Mouse (Mus musculus) hindbrain, embryonic 10.5 days (tissue): ENCODE results near the gene 0610010F05Rik. TPM values are rescaled to one million over a fixed set of nuclear protein-coding genes. Genes with fewer than 3 reads are reported as not detected.

Experiments
- DNase-seq: peaks from one replicate; pipeline ENCODE4 v3.0.0-alpha.2; 2017; ENCODE audit warnings: low spot score
- H3K27ac ChIP-seq: fragments of 300-500 bp; sonication (generic); 2 replicates; pipeline ENCODE4 v1.5.1; 2016; ENCODE audit warnings: mild to moderate bottlenecking, moderate library complexity
- H3K27me3 ChIP-seq: fragments of 300-500 bp; sonication (generic); 2 replicates; pipeline ENCODE4 v1.6.1; 2016; ENCODE audit warnings: mild to moderate bottlenecking; ENCODE audit not compliant: poor library complexity, insufficient read depth, severe bottlenecking
- H3K36me3 ChIP-seq: fragments of 300-500 bp; sonication (generic); 2 replicates; pipeline ENCODE4 v1.6.1; 2016; ENCODE audit warnings: mild to moderate bottlenecking, moderate library complexity
- H3K4me1 ChIP-seq: fragments of 300-500 bp; sonication (generic); replicated peaks from 2 replicates; pipeline ENCODE4 v1.6.1; 2016; ENCODE audit warnings: mild to moderate bottlenecking
- H3K4me3 ChIP-seq: fragments of 300-500 bp; sonication (generic); 2 replicates; pipeline ENCODE4 v1.5.1; 2016; ENCODE audit warnings: mild to moderate bottlenecking, moderate library complexity
- H3K9me3 ChIP-seq: fragments of 300-500 bp; sonication (generic); 2 replicates; pipeline ENCODE4 v1.6.1; 2016; ENCODE audit warnings: mild to moderate bottlenecking, moderate library complexity
- WGBS: fragments of 180-500 bp; shearing (Covaris S2); methylation state at CpG from one replicate; pipeline ENCODE4 v1.1.7; 2016; 5-methylcytosine and 5-hydroxymethylcytosine counted together
- polyA plus RNA-seq: library from polyadenylated mRNA; unstranded; fragments of >200 nt; fragmentation: Nextera tagmentation; extraction: Ambion mirVana; gene quantifications from 2 replicates; pipeline ENCODE4 v1.2.1, GENCODE M21; 2016

0610010F05Rik gene
- polyA plus RNA-seq, 1 experiment from 2014 or later = 50.7 TPM

DNA sequence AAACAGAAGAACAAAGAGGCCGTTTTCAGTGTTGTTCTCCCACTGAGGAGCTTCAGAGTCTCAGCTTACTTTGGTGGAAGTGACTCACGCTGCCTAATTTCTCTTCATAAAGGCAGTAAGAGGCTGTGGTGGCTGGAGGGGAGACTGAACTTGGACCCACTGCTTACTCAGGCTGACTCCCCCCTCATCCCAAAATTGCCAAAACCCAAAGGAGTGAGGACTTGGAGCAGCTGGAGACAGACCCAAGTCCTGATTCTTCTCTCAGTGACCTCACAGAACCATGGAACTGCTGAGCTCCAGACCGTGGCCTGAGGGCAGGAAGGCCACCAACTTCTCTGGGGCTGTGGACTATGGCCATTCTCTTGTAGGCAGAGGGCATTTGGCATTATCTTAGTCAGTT, 114.5 kb downstream of the 0610010F05Rik start:
- no peaks in the 10 kb centered on the region for H3K36me3 ChIP-seq
- H3K4me3 ChIP-seq = no peak overlapping the region
- H3K27me3 ChIP-seq = no peaks in the 10 kb centered on the region
- peaks cover 6% of the 10 kb centered on the region for H3K4me1 ChIP-seq
- H3K27ac ChIP-seq = no peak overlapping the region
- DNase-seq = no peak
- H3K9me3 ChIP-seq = no peaks in the 10 kb centered on the region
- WGBS = 75% methylated on average over 3 of the region's 3 CpGs

GRCm38 (mm10) chr11:23515315-23515714, 118.1 kb downstream of the 0610010F05Rik start:
- no peaks in the 10 kb centered on the region for H3K27me3 ChIP-seq
- no peaks in the 10 kb centered on the region for H3K9me3 ChIP-seq
- no peaks in the 10 kb centered on the region for H3K36me3 ChIP-seq
- no peak for DNase-seq
- H3K4me1 ChIP-seq = peaks cover 12% of the 10 kb centered on the region
- 80% methylated on average over 2 of the region's 2 CpGs for WGBS
- no peak overlapping the region for H3K4me3 ChIP-seq
- no peak overlapping the region for H3K27ac ChIP-seq

Other genes starting within 250 kb of the 0610010F05Rik start
- gene Ahsa2, start 135.6 kb downstream of the 0610010F05Rik start, polyA plus RNA-seq = 114 and 131 TPM in 2 replicates
- gene 1700093K21Rik, start 112.5 kb downstream of the 0610010F05Rik start, polyA plus RNA-seq = not detected in 2 replicates
- gene Pus10, start 32.0 kb upstream of the 0610010F05Rik start, polyA plus RNA-seq = 17.7 and 20.5 TPM in 2 replicates
- gene Pex13, start 32.3 kb upstream of the 0610010F05Rik start, polyA plus RNA-seq = 28.8 and 37.8 TPM in 2 replicates
- gene Rel, start 137.3 kb upstream of the 0610010F05Rik start, polyA plus RNA-seq = 0.35 and 0.58 TPM in 2 replicates